Mouse (Mus musculus) limb, embryonic 15.5 days (tissue): ENCODE measurements around the gene Galnt6. TPM values are rescaled to one million over a fixed set of nuclear protein-coding genes. Genes with fewer than 3 reads are reported as not detected.

Experiments used
- ATAC-seq: fragments of 200-750 bp; cut with Nextera tagmentation; 2 replicates; pipeline ENCODE4 v1.8.0; 2017; ENCODE audit warnings: low read depth, moderate TSS enrichment; ENCODE audit not compliant: insufficient number of reproducible peaks, low FRiP score, low TSS enrichment
- H3K27ac ChIP-seq: fragments of 300-500 bp; sonication (generic); 2 replicates; pipeline ENCODE4 v1.5.1; 2015; ENCODE audit warnings: moderate library complexity, mild to moderate bottlenecking, inconsistent platforms
- H3K27me3 ChIP-seq: fragments of 300-500 bp; sonication (generic); 2 replicates; pipeline ENCODE4 v1.6.1; 2015; ENCODE audit warnings: inconsistent platforms
- H3K36me3 ChIP-seq: fragments of 300-500 bp; sonication (generic); 2 replicates; pipeline ENCODE4 v1.6.1; 2015; ENCODE audit warnings: inconsistent platforms
- H3K4me1 ChIP-seq: fragments of 300-500 bp; sonication (generic); 2 replicates; pipeline ENCODE4 v1.6.1; 2015; ENCODE audit warnings: inconsistent platforms
- H3K4me2 ChIP-seq: fragments of 300-500 bp; sonication (generic); 2 replicates; pipeline ENCODE4 v1.6.1; 2015; ENCODE audit warnings: mild to moderate bottlenecking, inconsistent platforms
- H3K4me3 ChIP-seq: fragments of 300-500 bp; sonication (generic); 2 replicates; pipeline ENCODE4 v1.5.1; 2015; ENCODE audit warnings: mild to moderate bottlenecking, inconsistent platforms
- H3K9ac ChIP-seq: fragments of 300-500 bp; sonication (generic); 2 replicates; pipeline ENCODE4 v1.6.1; 2015; ENCODE audit warnings: inconsistent platforms
- H3K9me3 ChIP-seq: fragments of 300-500 bp; sonication (generic); 2 replicates; pipeline ENCODE4 v1.6.1; 2016; ENCODE audit warnings: inconsistent platforms
- whole genome bisulfite sequencing: fragments of 180-500 bp; shearing (Covaris S2); methylation state at CpG from one replicate; pipeline ENCODE4 v1.1.7; 2015; 5-methylcytosine and 5-hydroxymethylcytosine counted together
- polyA plus RNA-seq: library from polyadenylated mRNA; unstranded; fragments of >200 nt; fragmentation: Nextera tagmentation; extraction: Ambion mirVana; gene quantifications from 2 replicates; pipeline ENCODE4 v1.2.1, GENCODE M21; 2015

The Galnt6 gene
- polyA plus RNA-seq, 1 experiment from 2014 or later: 6.3 TPM

DNA sequence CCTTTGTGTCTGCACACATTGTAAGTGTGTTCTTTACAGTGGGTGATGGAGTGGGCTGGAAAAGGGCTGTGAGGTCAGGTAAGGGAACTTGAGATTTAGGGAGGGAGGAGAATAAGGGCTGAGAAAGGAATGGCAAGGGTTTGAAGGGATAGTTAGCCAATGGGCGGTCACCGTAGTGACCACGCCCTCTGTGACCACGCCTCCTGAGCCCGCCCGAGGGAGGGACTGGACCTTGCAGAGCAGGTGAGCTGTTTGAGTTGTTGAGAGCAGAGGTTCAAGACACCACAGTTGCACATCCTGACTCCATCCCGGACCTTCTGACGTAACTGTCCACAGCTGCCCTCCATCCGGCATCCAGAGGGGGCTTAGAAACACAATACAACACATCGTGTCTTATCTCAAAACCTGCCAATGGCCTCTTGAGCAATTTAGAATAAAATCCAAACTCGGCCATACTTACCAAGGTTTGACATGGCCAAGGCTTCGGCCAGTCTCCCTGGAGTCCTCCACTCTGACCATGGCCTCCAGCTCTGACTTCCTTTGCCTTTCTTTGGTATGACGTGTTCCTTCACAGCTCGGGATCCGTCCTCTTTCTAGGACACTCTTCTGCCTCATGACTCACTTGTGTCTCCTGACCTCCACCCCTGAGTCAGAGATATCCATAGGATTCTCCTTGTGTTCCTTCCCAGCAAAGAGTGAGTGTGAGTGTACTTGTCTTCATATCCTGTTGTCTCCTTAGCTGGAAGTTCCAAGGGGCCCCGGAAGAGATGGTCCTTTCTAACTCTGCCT lies 35.2 kb upstream of the Galnt6 start:
- Histone ChIP-seq H3K27me3 (peaks cover 16% of the 10 kb centered on the region; the same call in 1 of the 2 replicates), H3K4me2 (no peak overlapping the region), H3K9me3 (no peaks in the 10 kb centered on the region; the same call in 1 of the 2 replicates), H3K4me1 (peaks cover 17% of the 10 kb centered on the region), H3K36me3 (no peaks in the 10 kb centered on the region), H3K4me3 (no peak overlapping the region), H3K27ac (no peak overlapping the region), H3K9ac (no peak overlapping the region)
- ATAC-seq: no peak
- 74% methylated on average over 16 of the region's 16 CpGs for WGBS

- Histone ChIP-seq H3K27ac (no peak overlapping the region), H3K4me3 (peak overlapping the region; percentile 54), H3K27me3 (peaks cover 16% of the 10 kb centered on the region; the same call in 1 of the 2 replicates), H3K9ac (no peak overlapping the region), H3K4me1 (peaks cover 17% of the 10 kb centered on the region), H3K36me3 (no peaks in the 10 kb centered on the region), H3K4me2 (no peak overlapping the region), H3K9me3 (no peaks in the 10 kb centered on the region; the same call in 1 of the 2 replicates)
- 24% methylated on average over 8 of the region's 8 CpGs for WGBS
- no peak for ATAC-seq
Measured at GRCm38 (mm10) chr15:100762649-100763048, 33.5 kb upstream of the Galnt6 start.

DNA sequence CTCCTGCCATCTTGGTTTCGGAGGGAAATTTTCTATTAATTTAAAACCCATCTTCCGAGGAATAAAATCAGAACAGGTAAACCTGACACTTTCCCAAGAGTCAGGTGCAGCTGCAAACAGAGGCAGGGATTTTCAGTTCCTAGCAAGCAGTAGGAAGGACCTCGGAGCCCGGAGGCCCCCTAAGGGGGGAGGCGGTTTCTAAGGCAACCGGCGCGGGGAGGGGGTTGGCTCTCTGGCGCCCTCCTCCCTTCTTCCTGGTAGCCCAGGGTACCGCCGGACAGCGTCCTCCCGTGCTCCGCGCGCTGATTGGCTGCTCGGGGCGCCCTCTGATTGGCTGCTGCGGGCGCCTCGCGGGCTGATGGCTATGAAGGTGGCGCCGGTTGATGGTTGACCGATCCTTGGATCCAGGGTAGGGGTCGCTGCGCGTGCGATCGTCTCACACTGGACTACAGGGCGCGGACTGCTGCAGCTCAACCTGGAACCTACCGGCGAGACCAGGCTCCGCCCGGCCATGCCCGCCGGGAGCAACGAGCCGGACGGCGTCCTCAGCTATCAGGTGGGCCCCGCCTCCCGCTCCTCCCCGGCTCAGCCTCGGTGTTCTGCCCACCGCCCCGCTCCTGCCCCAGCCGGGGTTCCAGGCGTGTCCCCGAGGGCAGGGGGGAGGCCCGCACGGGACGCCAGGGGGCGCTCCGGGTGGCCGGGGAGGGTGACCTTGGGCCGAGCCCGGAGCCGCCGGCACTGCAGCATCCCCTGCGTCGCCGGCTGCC lies 32.4 kb upstream of the Galnt6 start, which contains the start of gene Slc4a8:
TSS of gene Slc4a8 (plus strand) at position 329 of the 767 bp plus-strand sequence.
- peak within 1 kb of the TSS; percentile 54 for H3K4me3 ChIP-seq
- peak within 1 kb of the TSS; percentile 35 for H3K9ac ChIP-seq
- no peaks in the 10 kb centered on the region; the same call in 1 of the 2 replicates for H3K9me3 ChIP-seq
- peaks cover 19% of the 10 kb centered on the region for H3K4me1 ChIP-seq
- no peaks in the 10 kb centered on the region for H3K36me3 ChIP-seq
- ATAC-seq: peak; percentile 83
- H3K27ac ChIP-seq: no peak within 1 kb of the TSS
- H3K27me3 ChIP-seq: peaks cover 16% of the 10 kb centered on the region; the same call in 1 of the 2 replicates
- peak within 1 kb of the TSS; percentile 96 for H3K4me2 ChIP-seq
- WGBS: under 1% methylated on average over 54 of the region's 64 CpGs

DNA sequence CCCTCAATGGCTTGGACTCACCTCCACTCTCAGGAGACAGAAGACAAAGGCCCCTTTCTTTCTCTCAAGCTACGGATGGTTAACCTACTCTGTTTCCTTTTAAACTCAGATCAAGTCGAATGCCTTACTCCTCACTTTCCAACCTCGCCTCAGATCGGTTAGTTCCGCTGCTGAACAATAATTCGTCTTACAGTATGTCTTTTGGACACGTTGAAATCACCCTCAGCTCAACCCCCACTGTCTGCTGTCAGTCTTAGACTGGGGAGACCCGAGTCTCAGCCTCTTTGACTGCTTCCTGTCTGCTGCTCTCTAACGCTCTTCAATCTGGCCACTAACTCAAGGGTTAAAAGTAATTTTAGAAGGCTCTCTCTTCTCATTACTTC lies 31.9 kb upstream of the Galnt6 start:
- no peaks in the 10 kb centered on the region; the same call in 1 of the 2 replicates for H3K9me3 ChIP-seq
- H3K9ac ChIP-seq: no peak overlapping the region
- H3K36me3 ChIP-seq: no peaks in the 10 kb centered on the region
- 16% methylated on average over 9 of the region's 9 CpGs for WGBS
- ATAC-seq: no peak
- H3K27me3 ChIP-seq: peaks cover 16% of the 10 kb centered on the region; the same call in 1 of the 2 replicates
- peaks cover 19% of the 10 kb centered on the region for H3K4me1 ChIP-seq
- H3K27ac ChIP-seq: no peak overlapping the region
- H3K4me2 ChIP-seq: peak overlapping the region; percentile 96
- peak overlapping the region; percentile 54 for H3K4me3 ChIP-seq

DNA sequence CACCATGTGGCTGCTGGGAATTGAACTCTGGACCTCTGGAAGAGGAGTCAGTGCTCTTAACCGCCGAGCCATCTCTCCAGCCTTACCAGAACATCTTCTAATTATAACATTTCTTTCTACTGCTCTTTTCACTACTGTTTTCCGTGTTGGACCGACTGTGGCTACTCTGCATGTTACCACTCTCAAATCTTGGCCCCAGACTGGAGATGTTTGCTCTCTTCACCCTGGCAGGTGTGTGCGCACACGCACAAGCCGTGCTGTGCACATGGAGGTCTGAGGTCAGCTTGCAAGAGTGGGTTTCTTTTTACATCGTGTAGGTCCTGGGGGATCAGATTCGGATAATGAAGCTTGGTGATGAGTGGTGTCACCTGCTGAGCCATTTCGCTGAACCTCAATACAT lies 30.1 kb upstream of the Galnt6 start:
- Histone ChIP-seq H3K4me1 (peaks cover 22% of the 10 kb centered on the region), H3K9me3 (no peaks in the 10 kb centered on the region; the same call in 1 of the 2 replicates), H3K27me3 (peaks cover 16% of the 10 kb centered on the region; the same call in 1 of the 2 replicates), H3K27ac (no peak overlapping the region), H3K4me3 (no peak overlapping the region), H3K9ac (no peak overlapping the region), H3K36me3 (no peaks in the 10 kb centered on the region), H3K4me2 (no peak overlapping the region)
- ATAC-seq: no peak
- 82% methylated on average over 10 of the region's 10 CpGs for WGBS

- peaks cover 22% of the 10 kb centered on the region for H3K4me1 ChIP-seq
- peaks cover 10% of the 10 kb centered on the region; the same call in 1 of the 2 replicates for H3K27me3 ChIP-seq
- H3K27ac ChIP-seq: no peak overlapping the region
- H3K36me3 ChIP-seq: no peaks in the 10 kb centered on the region
- H3K9ac ChIP-seq: no peak overlapping the region
- ATAC-seq: no peak
- H3K4me2 ChIP-seq: no peak overlapping the region
- no peaks in the 10 kb centered on the region; the same call in 1 of the 2 replicates for H3K9me3 ChIP-seq
- 1% methylated on average over 7 of the region's 7 CpGs for WGBS
- H3K4me3 ChIP-seq: no peak overlapping the region
Measured at GRCm38 (mm10) chr15:100757527-100757978, 28.4 kb upstream of the Galnt6 start.

DNA sequence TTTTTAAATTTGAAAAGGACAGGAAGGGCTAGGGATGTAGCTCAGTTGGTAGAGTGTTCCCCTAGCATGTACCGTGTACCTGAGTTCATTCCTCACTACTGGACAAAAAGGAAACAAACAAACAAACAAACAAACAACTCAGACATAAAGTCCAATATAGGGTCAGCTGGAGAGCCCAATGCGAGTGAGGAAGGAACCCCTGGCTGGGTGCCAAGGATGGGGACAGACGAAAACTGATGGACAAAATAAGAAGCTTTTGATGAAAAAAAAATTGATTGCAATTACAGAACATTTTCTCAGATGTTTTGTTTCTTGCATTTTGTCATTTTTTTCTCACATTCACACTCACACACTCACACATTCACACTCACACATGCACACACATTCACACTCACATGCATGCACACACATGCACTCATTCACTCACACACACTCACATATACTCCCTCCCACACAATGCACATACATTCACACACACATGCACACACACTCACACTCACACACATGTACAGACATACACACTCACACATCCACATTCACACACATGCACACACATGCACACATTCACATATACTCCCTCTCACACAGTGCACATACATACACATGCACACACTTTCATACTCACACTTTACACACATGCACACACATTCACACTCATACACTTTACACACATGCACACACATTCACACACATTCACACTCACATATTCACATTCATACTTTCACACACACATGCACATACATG lies 26.9 kb upstream of the Galnt6 start:
- WGBS: 73% methylated on average over 3 of the region's 3 CpGs
- H3K4me2 ChIP-seq: no peak overlapping the region
- no peak for ATAC-seq

GRCm38 (mm10) chr15:100755498-100755859 lies 26.3 kb upstream of the Galnt6 start:
- no peak overlapping the region for H3K4me2 ChIP-seq
- no peak overlapping the region for H3K27ac ChIP-seq
- H3K9me3 ChIP-seq: no peaks in the 10 kb centered on the region
- no peaks in the 10 kb centered on the region for H3K36me3 ChIP-seq
- no peaks in the 10 kb centered on the region for H3K27me3 ChIP-seq
- no peak overlapping the region for H3K9ac ChIP-seq
- peaks cover 5% of the 10 kb centered on the region for H3K4me1 ChIP-seq
- H3K4me3 ChIP-seq: no peak overlapping the region
- no peak for ATAC-seq
- 39% methylated on average over 6 of the region's 8 CpGs for WGBS

More for the DNA sequence above, 26.9 kb upstream of the Galnt6 start:
- H3K36me3 ChIP-seq: no peaks in the 10 kb centered on the region
- peaks cover 8% of the 10 kb centered on the region for H3K4me1 ChIP-seq
- H3K9me3 ChIP-seq: no peaks in the 10 kb centered on the region
- H3K27me3 ChIP-seq: no peaks in the 10 kb centered on the region
- H3K9ac ChIP-seq: no peak overlapping the region
- no peak overlapping the region for H3K4me3 ChIP-seq
- H3K27ac ChIP-seq: no peak overlapping the region

DNA sequence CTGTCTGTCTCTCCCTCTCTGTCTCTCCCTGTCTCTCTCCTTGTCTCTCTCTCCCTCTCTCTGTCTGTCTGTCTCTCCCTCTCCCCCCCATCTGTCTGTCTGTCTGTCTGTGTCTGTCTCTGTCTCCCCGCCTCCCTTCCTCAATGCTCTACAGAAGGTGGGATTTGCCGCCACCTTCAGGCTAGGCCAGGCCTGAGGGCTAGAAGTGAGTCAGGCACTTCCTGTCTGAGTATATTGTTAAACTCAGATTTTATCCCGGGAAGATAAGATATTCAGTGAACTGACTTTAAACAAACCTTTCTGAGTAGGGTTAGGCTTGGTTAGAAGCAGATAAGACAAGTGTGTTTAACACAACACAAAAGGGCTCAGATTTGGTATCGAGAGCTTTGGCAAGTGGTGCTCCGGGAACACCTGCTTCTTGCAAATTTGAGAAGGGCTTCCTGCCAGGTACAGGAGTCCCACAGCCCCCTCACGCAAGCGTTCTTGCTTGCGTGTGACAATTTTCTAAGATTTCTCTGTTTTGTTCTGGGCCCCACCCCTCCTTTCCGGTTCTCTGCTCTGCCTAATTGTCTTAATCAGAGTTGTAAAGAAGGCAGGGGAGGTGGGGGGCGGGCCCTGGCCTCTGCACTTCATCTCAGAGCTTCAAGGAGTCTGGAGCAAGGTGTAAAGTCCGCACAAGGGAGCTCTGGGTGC lies 25.8 kb upstream of the Galnt6 start:
- Histone ChIP-seq H3K27me3 (no peaks in the 10 kb centered on the region), H3K9ac (no peak overlapping the region), H3K4me3 (no peak overlapping the region), H3K4me2 (no peak overlapping the region), H3K9me3 (no peaks in the 10 kb centered on the region), H3K36me3 (no peaks in the 10 kb centered on the region), H3K27ac (no peak overlapping the region), H3K4me1 (peaks cover 5% of the 10 kb centered on the region)
- ATAC-seq: no peak
- WGBS: 8% methylated on average over 11 of the region's 11 CpGs

GRCm38 (mm10) chr15:100754041-100754440 lies 24.9 kb upstream of the Galnt6 start:
- Histone ChIP-seq H3K9ac (no peak overlapping the region), H3K27ac (no peak overlapping the region), H3K27me3 (no peaks in the 10 kb centered on the region), H3K36me3 (no peaks in the 10 kb centered on the region), H3K9me3 (no peaks in the 10 kb centered on the region), H3K4me3 (no peak overlapping the region), H3K4me1 (peaks cover 5% of the 10 kb centered on the region), H3K4me2 (no peak overlapping the region)
- 40% methylated on average over 7 of the region's 7 CpGs for WGBS
- no peak for ATAC-seq

GRCm38 (mm10) chr15:100753045-100753444 lies 23.9 kb upstream of the Galnt6 start:
- H3K4me2 ChIP-seq: no peak overlapping the region
- no peaks in the 10 kb centered on the region for H3K9me3 ChIP-seq
- H3K4me3 ChIP-seq: no peak overlapping the region
- no peak overlapping the region for H3K27ac ChIP-seq
- peaks cover 5% of the 10 kb centered on the region for H3K4me1 ChIP-seq
- H3K9ac ChIP-seq: no peak overlapping the region
- no peaks in the 10 kb centered on the region for H3K27me3 ChIP-seq
- no peak for ATAC-seq
- no peaks in the 10 kb centered on the region for H3K36me3 ChIP-seq
- WGBS: 60% methylated on average over 5 of the region's 5 CpGs
